8 mouse cellular contexts compared by ENCODE assay signal in genomic region chr1:58972851-58973365, GRCm38 (mm10). TPM values are rescaled to one million over a fixed set of nuclear protein-coding genes. Genes with fewer than 3 reads are reported as not detected.
DNase-seq lines count a peak whose midpoint lies in the region; ATAC-seq lines count a peak whose summit lies in the region.

No protein-coding gene starts in this region.

- H3K9ac ChIP-seq in kidney, embryonic 15.5 days = peak overlapping the region; percentile 91
- H3K9ac ChIP-seq in hindbrain, embryonic 11.5 days (ENCODE audit: low read depth, low read length) = peak overlapping the region; percentile 90
- H3K9ac ChIP-seq in midbrain, embryonic 14.5 days (replicated peaks; ENCODE audit: low read length) = peak overlapping the region; percentile 84

- peaks cover 19% of the 10 kb centered on the region for H3K4me1 ChIP-seq in kidney, embryonic 15.5 days
- no peaks in the 10 kb centered on the region; the same call in none of the 2 replicates for H3K4me1 ChIP-seq in hindbrain, embryonic 11.5 days (replicated peaks; ENCODE audit: control insufficient read depth, insufficient read depth, low read length)
- peaks cover 31% of the 10 kb centered on the region for H3K4me1 ChIP-seq in midbrain, embryonic 14.5 days (ENCODE audit: control insufficient read depth, insufficient read depth, low read length)

- no peaks in the 10 kb centered on the region for H3K36me3 ChIP-seq in kidney, embryonic 15.5 days
- no peaks in the 10 kb centered on the region for H3K36me3 ChIP-seq in hindbrain, embryonic 11.5 days (ENCODE audit: control insufficient read depth, insufficient read depth, low read length)
- peaks cover 5% of the 10 kb centered on the region; the same call in 1 of the 2 replicates for H3K36me3 ChIP-seq in midbrain, embryonic 14.5 days (ENCODE audit: control insufficient read depth, insufficient read depth, low read length)

- no peak for ATAC-seq in kidney, embryonic 15.5 days (replicated peaks; ENCODE audit: low FRiP score)
- no peak; the same call in 1 of the 2 replicates for ATAC-seq in hindbrain, embryonic 11.5 days (ENCODE audit: low FRiP score)
- peak; percentile 43; the same call in 1 of the 2 replicates for ATAC-seq in midbrain, embryonic 14.5 days (ENCODE audit: low FRiP score, low TSS enrichment)

- peak overlapping the region; percentile 85 for H3K4me2 ChIP-seq in kidney, embryonic 15.5 days
- peak overlapping the region; percentile 57 for H3K4me2 ChIP-seq in hindbrain, embryonic 11.5 days (replicated peaks; ENCODE audit: low read depth, low read length)
- peak overlapping the region; percentile 67 for H3K4me2 ChIP-seq in midbrain, embryonic 14.5 days (ENCODE audit: low read length)

- H3K4me3 ChIP-seq in kidney, embryonic 15.5 days (replicated peaks) = peak overlapping the region; percentile 78
- peak overlapping the region; percentile 87 for H3K4me3 ChIP-seq in hindbrain, embryonic 11.5 days (ENCODE audit: low read depth, low read length)
- H3K4me3 ChIP-seq in midbrain, embryonic 14.5 days (replicated peaks; ENCODE audit: low read depth, low read length) = peak overlapping the region; percentile 91

- H3K9me3 ChIP-seq in kidney, embryonic 15.5 days (replicated peaks) = no peaks in the 10 kb centered on the region
- no peaks in the 10 kb centered on the region for H3K9me3 ChIP-seq in hindbrain, embryonic 11.5 days (ENCODE audit: control insufficient read depth, low read length)
- H3K9me3 ChIP-seq in midbrain, embryonic 14.5 days (ENCODE audit: control insufficient read depth, low read length) = no peaks in the 10 kb centered on the region

- WGBS in kidney, embryonic 15.5 days = under 1% methylated on average over 28 of the region's 28 CpGs
- under 1% methylated on average over 28 of the region's 28 CpGs for WGBS in hindbrain, embryonic 11.5 days
- WGBS in midbrain, embryonic 14.5 days = under 1% methylated on average over 28 of the region's 28 CpGs

- peak overlapping the region; percentile 84 for H3K27ac ChIP-seq in kidney, embryonic 15.5 days
- H3K27ac ChIP-seq in hindbrain, embryonic 11.5 days (ENCODE audit: low read depth, low read length) = peak overlapping the region; percentile 9
- peak overlapping the region; percentile 86 for H3K27ac ChIP-seq in midbrain, embryonic 14.5 days (replicated peaks; ENCODE audit: low read depth, low read length)

- DNase-seq in kidney, adult 18-20 months = no peak
- peak; percentile 91 for DNase-seq in brain, adult 2 months (ENCODE audit: low read depth, low spot score)
- DNase-seq in hindbrain, embryonic 11.5 days (ENCODE audit: low spot score) = no peak
- DNase-seq in midbrain, embryonic 14.5 days = no peak
- DNase-seq in T-cell, adult 2 months (ENCODE audit: low spot score) = no peak
- DNase-seq in gastrocnemius, postnatal 4 days (ENCODE audit: low spot score in 2 of 2) = no peak
- DNase-seq in right cerebral cortex, postnatal 4 days = no peak

- no peaks in the 10 kb centered on the region for H3K27me3 ChIP-seq in kidney, embryonic 15.5 days
- H3K27me3 ChIP-seq in hindbrain, embryonic 11.5 days (ENCODE audit: control insufficient read depth, insufficient read depth, low read length) = no peaks in the 10 kb centered on the region
- no peaks in the 10 kb centered on the region for H3K27me3 ChIP-seq in midbrain, embryonic 14.5 days (ENCODE audit: control insufficient read depth, insufficient read depth, low read length)

RNA-seq across cellular contexts. Expression of gene Trak2, which starts 0.3 kb away (rescaled TPM):
- polyA plus RNA-seq in kidney, embryonic 15.5 days (2015; fragmentation: Nextera tagmentation; extraction: Ambion mirVana) = 14.3 and 15.1 TPM in 2 replicates
- 14.3 and 15.8 TPM in 2 replicates for polyA plus RNA-seq in hindbrain, embryonic 11.5 days (2014; fragmentation: Nextera tagmentation; extraction: Ambion mirVana)
- polyA plus RNA-seq in midbrain, embryonic 14.5 days (2014; fragmentation: Nextera tagmentation; extraction: Ambion mirVana) = 15.4 and 18.2 TPM in 2 replicates
- 10 to 100 TPM; 52.4 to 56.7 TPM for total RNA-seq in gastrocnemius, postnatal 4 days (2021)

RNA-seq across cellular contexts. Expression of gene Stradb, which starts 0.4 kb away (rescaled TPM):
- 27.0 and 29.5 TPM in 2 replicates for polyA plus RNA-seq in kidney, embryonic 15.5 days (2015; fragmentation: Nextera tagmentation; extraction: Ambion mirVana)
- 41.7 and 46.2 TPM in 2 replicates for polyA plus RNA-seq in hindbrain, embryonic 11.5 days (2014; fragmentation: Nextera tagmentation; extraction: Ambion mirVana)
- polyA plus RNA-seq in midbrain, embryonic 14.5 days (2014; fragmentation: Nextera tagmentation; extraction: Ambion mirVana) = 101 and 115 TPM in 2 replicates
- 10 to 100 TPM; 69.6 to 81.9 TPM for total RNA-seq in gastrocnemius, postnatal 4 days (2021)

Comparison
In these comparisons a context has a peak if more than half of its experiments do, and no peak if none do; other contexts are left out.
1. H3K27ac ChIP-seq: peak in every context shown above with its lines; median percentile 86 in midbrain, embryonic 14.5 days; 84 in kidney, embryonic 15.5 days; 9 in hindbrain, embryonic 11.5 days.